Mouse (Mus musculus) embryonic facial prominence, embryonic 14.5 days (tissue): ENCODE measurements around the gene Gm21974. TPM values are rescaled to one million over a fixed set of nuclear protein-coding genes. Genes with fewer than 3 reads are reported as not detected.

Experiments
- ATAC-seq: fragments of 200-750 bp; cut with Nextera tagmentation; 2 replicates; pipeline ENCODE4 v1.8.0; 2017; ENCODE audit warnings: low read depth, moderate number of reproducible peaks, moderate TSS enrichment
- DNase-seq: peaks from one replicate; pipeline ENCODE4 v3.0.0-alpha.2; 2015; ENCODE audit warnings: low spot score
- H3K27ac ChIP-seq: fragments of 300-500 bp; sonication (generic); replicated peaks from 2 replicates; pipeline ENCODE4 v1.5.1; 2014; ENCODE audit warnings: low read depth, mild to moderate bottlenecking, low read length, moderate library complexity
- H3K27me3 ChIP-seq: fragments of 300-500 bp; sonication (generic); replicated peaks from 2 replicates; pipeline ENCODE4 v1.6.1; 2014; ENCODE audit warnings: low read length; ENCODE audit not compliant: control insufficient read depth, insufficient read depth
- H3K36me3 ChIP-seq: fragments of 300-500 bp; sonication (generic); 2 replicates; pipeline ENCODE4 v1.6.1; 2014; ENCODE audit warnings: low read length, mixed read lengths; ENCODE audit not compliant: control insufficient read depth, insufficient read depth
- H3K4me1 ChIP-seq: fragments of 300-500 bp; sonication (generic); 2 replicates; pipeline ENCODE4 v1.6.1; 2014; ENCODE audit warnings: antibody characterized with exemption, low read length; ENCODE audit not compliant: control insufficient read depth, insufficient read depth
- H3K4me2 ChIP-seq: fragments of 300-500 bp; sonication (generic); 2 replicates; pipeline ENCODE4 v1.6.1; 2014; ENCODE audit warnings: low read depth, mild to moderate bottlenecking, low read length, moderate library complexity, mixed read lengths
- H3K4me3 ChIP-seq: fragments of 300-500 bp; sonication (generic); 2 replicates; pipeline ENCODE4 v1.5.1; 2014; ENCODE audit warnings: low read depth, mild to moderate bottlenecking, low read length
- H3K9ac ChIP-seq: fragments of 300-500 bp; sonication (generic); 2 replicates; pipeline ENCODE4 v1.6.1; 2014; ENCODE audit warnings: low read depth, mild to moderate bottlenecking, low read length, moderate library complexity, mixed read lengths
- H3K9me3 ChIP-seq: fragments of 300-500 bp; sonication (generic); 2 replicates; pipeline ENCODE4 v1.6.1; 2016; ENCODE audit warnings: low read length; ENCODE audit not compliant: control insufficient read depth
- WGBS: fragments of 180-500 bp; shearing (Covaris S2); extraction: QIAGEN DNeasy Blood & Tissue Kit; methylation state at CpG from one replicate; pipeline ENCODE4 v1.1.7; 2014; 5-methylcytosine and 5-hydroxymethylcytosine counted together
- polyA plus RNA-seq: library from polyadenylated mRNA; unstranded; fragments of >200 nt; fragmentation: Nextera tagmentation; extraction: Ambion mirVana; gene quantifications from 2 replicates; pipeline ENCODE4 v1.2.1, GENCODE M21; 2014

Gene Gm21974
- polyA plus RNA-seq, 1 experiment from 2014 or later, result not detected

- H3K36me3 ChIP-seq, result peaks cover 51% of the 10 kb centered on the region
- H3K27me3 ChIP-seq, result no peaks in the 10 kb centered on the region
- no peak overlapping the region for H3K4me3 ChIP-seq
- DNase-seq (no peak), ATAC-seq (no peak)
- H3K9me3 ChIP-seq, result no peaks in the 10 kb centered on the region
- H3K9ac ChIP-seq, result no peak overlapping the region
- no peak overlapping the region for H3K27ac ChIP-seq
- no peak overlapping the region for H3K4me2 ChIP-seq
- 84% methylated on average over 4 of the region's 4 CpGs for WGBS
- H3K4me1 ChIP-seq, result peaks cover 7% of the 10 kb centered on the region
These were observed 13.4 kb upstream of the Gm21974 start for GRCm38 (mm10) chr7:127908656-127909055.

DNA sequence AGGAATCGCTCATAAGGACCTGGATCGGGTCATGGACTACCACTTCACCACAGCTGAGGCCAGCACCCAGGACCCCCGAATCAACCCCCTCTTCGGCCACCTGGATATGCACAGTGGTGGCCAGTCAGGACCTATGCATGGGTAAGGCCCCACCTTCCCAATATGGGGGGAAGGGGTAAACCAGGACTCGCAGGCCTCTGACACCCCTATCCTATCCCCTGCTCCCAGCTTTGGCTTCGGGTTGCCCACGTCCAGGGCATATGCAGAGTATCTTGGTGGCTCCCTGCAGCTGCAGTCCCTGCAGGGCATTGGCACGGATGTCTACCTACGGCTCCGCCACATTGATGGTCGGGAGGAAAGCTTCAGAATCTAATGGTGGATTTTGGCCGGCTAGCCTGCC, 12.7 kb upstream of the Gm21974 start:
- no peaks in the 10 kb centered on the region for H3K9me3 ChIP-seq
- H3K4me2 ChIP-seq, result no peak overlapping the region
- H3K27me3 ChIP-seq, result no peaks in the 10 kb centered on the region
- no peak for DNase-seq
- peaks cover 51% of the 10 kb centered on the region for H3K36me3 ChIP-seq
- no peak overlapping the region for H3K4me3 ChIP-seq
- peaks cover 3% of the 10 kb centered on the region; the same call in 1 of the 2 replicates for H3K4me1 ChIP-seq
- H3K27ac ChIP-seq, result no peak overlapping the region
- no peak overlapping the region for H3K9ac ChIP-seq
- 95% methylated on average over 12 of the region's 12 CpGs for WGBS
- no peak for ATAC-seq

GRCm38 (mm10) chr7:127903971-127904796, 8.9 kb upstream of the Gm21974 start, which contains the start of gene Bckdk:
Bckdk (plus strand) TSS chr7:127904082.
- 5% methylated on average over 35 of the region's 38 CpGs for WGBS
- peaks cover 3% of the 10 kb centered on the region; the same call in 1 of the 2 replicates for H3K4me1 ChIP-seq
- H3K4me2 ChIP-seq, result peak within 1 kb of the TSS; percentile 80
- H3K9ac ChIP-seq, result peak within 1 kb of the TSS; percentile 84
- no peaks in the 10 kb centered on the region for H3K9me3 ChIP-seq
- H3K27me3 ChIP-seq, result no peaks in the 10 kb centered on the region
- DNase-seq, result peak; percentile 93
- peak; percentile 95 for ATAC-seq
- H3K36me3 ChIP-seq, result peaks cover 42% of the 10 kb centered on the region
- peak within 1 kb of the TSS; percentile 85 for H3K27ac ChIP-seq
- peak within 1 kb of the TSS; percentile 60 for H3K4me3 ChIP-seq

- no peak for DNase-seq
- H3K9me3 ChIP-seq, result no peaks in the 10 kb centered on the region
- 81% methylated on average over 2 of the region's 2 CpGs for WGBS
These were observed 6.5 kb upstream of the Gm21974 start for GRCm38 (mm10) chr7:127901772-127902171.

GRCm38 (mm10) chr7:127899997-127900396, 4.7 kb upstream of the Gm21974 start:
- no peak overlapping the region for H3K4me2 ChIP-seq
- 0 out of 2 replicates have a peak, but pooled peaks cover under 1% of the 10 kb centered on the region for H3K36me3 ChIP-seq
- ATAC-seq (no peak), DNase-seq (no peak)
- 35% methylated on average over 7 of the region's 7 CpGs for WGBS
- peaks cover 3% of the 10 kb centered on the region; the same call in 1 of the 2 replicates for H3K4me1 ChIP-seq
- H3K9ac ChIP-seq, result no peak overlapping the region
- no peak overlapping the region for H3K4me3 ChIP-seq
- H3K27me3 ChIP-seq, result no peaks in the 10 kb centered on the region
- no peaks in the 10 kb centered on the region for H3K9me3 ChIP-seq
- no peak overlapping the region for H3K27ac ChIP-seq

More at GRCm38 (mm10) chr7:127901772-127902171, 6.5 kb upstream of the Gm21974 start:
- Histone ChIP-seq H3K4me1 (peaks cover 3% of the 10 kb centered on the region; the same call in 1 of the 2 replicates), H3K27me3 (no peaks in the 10 kb centered on the region), H3K9ac (no peak overlapping the region), H3K27ac (no peak overlapping the region), H3K4me2 (no peak overlapping the region), H3K4me3 (no peak overlapping the region), H3K36me3 (peaks cover 18% of the 10 kb centered on the region)
- no peak for ATAC-seq

DNA sequence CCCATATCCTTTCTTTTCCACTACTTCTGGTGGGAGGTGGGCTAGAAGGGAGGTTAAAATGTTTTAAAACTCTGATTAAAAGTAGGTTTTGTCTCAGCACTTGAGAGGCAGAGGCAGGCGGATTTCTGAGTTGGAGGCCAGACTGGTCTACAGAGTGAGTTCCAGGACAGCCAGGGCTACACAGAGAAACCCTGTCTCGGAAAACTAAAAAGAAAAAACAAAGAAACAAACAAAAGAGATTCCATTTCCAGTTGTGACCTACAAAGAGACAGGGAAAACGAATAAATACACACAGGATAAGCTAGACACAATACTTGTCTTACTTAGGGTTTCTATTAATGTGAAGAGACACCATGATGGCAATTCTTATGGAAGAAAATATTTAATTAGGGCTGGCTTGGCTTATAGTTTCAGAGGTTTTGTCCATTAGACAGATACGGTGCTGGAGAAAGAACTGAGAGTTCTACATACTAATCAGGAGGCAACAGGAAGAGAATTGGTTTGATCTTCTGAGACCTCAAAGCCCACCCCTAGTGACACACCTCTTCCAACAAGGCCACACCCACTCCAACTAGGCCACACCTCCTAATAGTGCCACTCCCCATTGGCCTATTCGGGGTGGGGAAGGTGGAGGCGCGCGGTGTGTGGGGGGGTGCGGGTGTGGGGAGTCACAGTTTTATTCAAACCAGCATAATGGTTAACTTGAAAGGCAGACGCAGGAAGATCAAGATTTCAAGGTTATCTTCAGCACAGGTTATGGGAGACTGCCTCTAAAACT, 3.1 kb upstream of the Gm21974 start:
- WGBS, result 42% methylated on average over 10 of the region's 10 CpGs
- Histone ChIP-seq H3K4me3 (no peak overlapping the region), H3K27me3 (no peaks in the 10 kb centered on the region), H3K27ac (no peak overlapping the region), H3K9ac (no peak overlapping the region), H3K4me1 (peaks cover 7% of the 10 kb centered on the region; the same call in 1 of the 2 replicates), H3K4me2 (no peak overlapping the region), H3K36me3 (peaks cover 5% of the 10 kb centered on the region), H3K9me3 (no peaks in the 10 kb centered on the region)
- ATAC-seq, result no peak
- DNase-seq, result no peak

DNA sequence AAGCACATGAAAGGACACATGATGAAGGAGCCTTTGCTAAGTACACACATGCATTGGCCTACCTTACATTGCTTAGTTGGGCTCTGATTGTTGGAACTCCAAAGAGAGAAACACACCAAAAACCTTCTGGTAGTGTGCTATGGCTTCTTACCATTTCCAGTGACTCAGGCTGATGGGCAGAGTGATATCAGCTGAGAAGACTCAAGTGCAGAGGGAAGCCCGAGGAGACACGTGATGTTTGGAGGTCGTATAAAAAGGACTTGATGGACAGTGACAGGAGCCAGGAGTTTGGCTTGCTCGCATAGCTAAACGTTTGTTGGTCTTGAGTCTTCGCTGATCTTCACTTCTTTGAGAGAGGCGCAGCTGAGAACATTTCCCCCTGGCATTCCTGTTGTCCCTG, 2.3 kb upstream of the Gm21974 start:
- H3K4me3 ChIP-seq, result no peak overlapping the region
- peaks cover 7% of the 10 kb centered on the region; the same call in 1 of the 2 replicates for H3K4me1 ChIP-seq
- no peaks in the 10 kb centered on the region for H3K27me3 ChIP-seq
- H3K4me2 ChIP-seq, result no peak overlapping the region
- peaks cover 13% of the 10 kb centered on the region for H3K36me3 ChIP-seq
- no peak for DNase-seq
- no peak overlapping the region for H3K27ac ChIP-seq
- H3K9ac ChIP-seq, result no peak overlapping the region
- no peaks in the 10 kb centered on the region for H3K9me3 ChIP-seq
- 90% methylated on average over 7 of the region's 7 CpGs for WGBS
- no peak for ATAC-seq

- Histone ChIP-seq H3K27me3 (no peaks in the 10 kb centered on the region), H3K36me3 (peaks cover 20% of the 10 kb centered on the region), H3K4me2 (no peak overlapping the region), H3K4me3 (no peak overlapping the region), H3K9ac (no peak overlapping the region), H3K27ac (no peak overlapping the region), H3K4me1 (peaks cover 7% of the 10 kb centered on the region; the same call in 1 of the 2 replicates), H3K9me3 (no peaks in the 10 kb centered on the region)
- WGBS, result 66% methylated on average over 13 of the region's 13 CpGs
- no peak for ATAC-seq
- peak; percentile 31 for DNase-seq
These were observed 1.1 kb upstream of the Gm21974 start for GRCm38 (mm10) chr7:127896384-127896783.
